Mouse (Mus musculus): Measurements from ENCODE around the gene Cplx2.

- TF ChIP-seq POLR2A (IDR thresholded peaks at IDR 0.05; ENCODE audit: borderline replicate concordance, extremely low read depth, insufficient read depth, insufficient read length, poor library complexity, severe bottlenecking) (no peak), CTCF (IDR thresholded peaks at IDR 0.05; ENCODE audit: borderline replicate concordance, extremely low read depth, insufficient read depth, insufficient read length) (no peak)
Observed at GRCm38 (mm10) chr13:54401180-54401569, 30.0 kb downstream of the Cplx2 start.

Measured in brain, embryonic 14.5 days (tissue).